Mouse (Mus musculus): ENCODE measurements at regions not wholly inside any gene's neighbourhood (a gene's known extent, or its start where the extent isn't known, plus 50 kb on each side); places are given as distances from the start of the nearest gene placed in this dataset.
A peak's percentile ranks its signal among the peaks of the same experiment; 100 is the strongest.

GRCm38 (mm10) chr16:58331087-58331486 lies 77.2 kb upstream of the Dcbld2 start:
- peak in 1 of 2 experiments; percentile 12 for DNase-seq
- intact Hi-C loops (cut with DNase I) = no loop called here

GRCm38 (mm10) chr16:58343921-58344320 lies 64.3 kb upstream of the Dcbld2 start:
- intact Hi-C loops (cut with DNase I) = no loop called here
- no peak for DNase-seq

GRCm38 (mm10) chr16:58349354-58349753 lies 58.9 kb upstream of the Dcbld2 start:
- intact Hi-C loops (cut with DNase I) = no loop called here
- DNase-seq = peak in 1 of 2 experiments; percentile 5

- intact Hi-C loops (cut with DNase I) = no loop called here
- DNase-seq = no peak
Measured at GRCm38 (mm10) chr16:58349802-58350201, 58.4 kb upstream of the Dcbld2 start.

GRCm38 (mm10) chr16:58352156-58352555 lies 56.1 kb upstream of the Dcbld2 start:
- no peak for DNase-seq
- intact Hi-C loops (cut with DNase I) = no loop called here

GRCm38 (mm10) chr16:58354551-58354950 lies 53.7 kb upstream of the Dcbld2 start:
- peak; percentile 18 to 37 for DNase-seq
- intact Hi-C loops (cut with DNase I) = no loop called here

Data from heart, postnatal 14 days (tissue).